Mouse (Mus musculus): ENCODE measurements around the gene Phxr2. TPM values are rescaled to one million over a fixed set of nuclear protein-coding genes. Genes with fewer than 3 reads are reported as not detected.

Phxr2 gene
- polyA plus RNA-seq, 1 experiment = not detected

DNA sequence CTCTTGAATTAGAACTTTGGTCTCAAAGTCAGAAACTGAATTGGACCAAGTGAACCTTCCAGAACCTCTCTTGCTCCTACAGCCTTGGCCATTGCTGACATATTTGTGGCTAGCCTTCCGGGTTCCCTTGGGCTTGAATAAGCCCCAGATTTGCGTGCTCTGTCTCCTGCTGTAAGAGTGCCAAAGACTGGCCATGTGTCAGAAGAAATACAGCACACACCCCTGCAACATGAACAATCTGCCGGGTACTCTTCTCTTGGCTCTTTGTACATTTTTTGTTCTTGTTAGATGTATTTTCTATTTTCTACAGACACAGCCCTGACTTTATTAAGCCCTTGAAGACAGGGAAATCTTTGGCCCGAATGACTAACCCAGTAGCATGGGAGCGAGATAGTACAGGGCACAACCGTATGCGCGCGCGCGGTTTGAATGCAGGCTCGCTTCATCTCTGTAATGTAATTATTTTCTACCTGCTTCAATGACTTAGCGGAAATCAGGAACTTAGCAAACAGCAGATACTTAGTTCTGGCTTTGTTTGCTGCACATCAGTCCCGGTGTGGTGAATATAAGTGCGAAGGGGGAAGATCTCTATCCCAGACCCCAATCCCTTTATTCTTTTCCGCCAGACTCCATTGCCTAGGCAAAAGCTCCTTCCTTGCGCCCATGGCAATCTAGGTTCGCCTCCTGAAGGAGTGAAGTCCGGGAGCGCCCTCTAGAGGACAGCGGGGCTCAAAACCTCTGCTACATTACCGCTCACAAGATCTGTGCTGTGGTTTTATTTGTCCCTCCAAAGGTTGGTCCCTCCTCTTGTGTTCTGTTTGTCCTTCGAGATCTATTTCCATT, 41.5 kb downstream of the Phxr2 start:
- peak; percentile 87 for DNase-seq
- Histone ChIP-seq H3K4me1 (ENCODE audit: control insufficient read depth, insufficient read depth, low read length) (no peaks in the 10 kb centered on the region), H3K4me3 (replicated peaks; ENCODE audit: extremely low read depth, low read depth, low read length) (no peak overlapping the region)
- no peak for TF ChIP-seq POLR2A (IDR thresholded peaks at IDR 0.05; ENCODE audit: borderline replicate concordance, extremely low read depth, low read depth, low read length)
- peak; percentile 88 for TF ChIP-seq CTCF (IDR thresholded peaks at IDR 0.05; ENCODE audit: insufficient read depth, low read length)
- 45% methylated on average over 23 of the region's 23 CpGs for WGBS

DNA sequence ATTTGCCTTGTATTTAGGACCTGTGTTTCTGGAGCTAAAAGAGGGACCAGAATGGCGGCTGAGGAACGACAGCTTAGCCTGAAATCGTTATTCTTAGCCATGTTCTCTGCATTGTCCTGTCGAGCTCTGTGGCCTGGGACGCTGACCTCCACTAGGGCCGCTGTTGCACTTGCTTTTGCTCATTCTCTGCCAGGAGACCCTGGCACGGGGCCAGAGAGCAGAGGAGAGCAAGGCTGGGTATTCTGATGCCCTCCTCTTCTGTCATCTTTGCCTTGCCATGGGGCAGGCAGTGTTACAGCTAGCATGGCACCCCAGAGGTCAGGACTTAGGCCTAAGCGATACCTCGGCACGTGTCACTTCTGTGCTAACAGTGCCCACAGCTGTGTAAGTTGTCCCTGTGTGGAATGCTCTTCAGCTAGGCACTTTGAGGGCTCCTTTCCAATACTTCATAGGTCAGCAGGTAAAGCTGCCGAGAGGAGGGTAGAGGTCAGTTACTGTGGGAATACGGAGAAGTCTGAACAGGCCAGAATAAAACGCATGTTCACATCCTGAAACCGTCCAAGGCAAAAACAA, 42.6 kb downstream of the Phxr2 start:
- peak; percentile 34 for DNase-seq
- TF ChIP-seq CTCF (IDR thresholded peaks at IDR 0.05; ENCODE audit: insufficient read depth, low read length) (no peak), POLR2A (IDR thresholded peaks at IDR 0.05; ENCODE audit: borderline replicate concordance, extremely low read depth, low read depth, low read length) (no peak)
- 75% methylated on average over 14 of the region's 14 CpGs for WGBS
- Histone ChIP-seq H3K4me1 (ENCODE audit: control insufficient read depth, insufficient read depth, low read length) (no peaks in the 10 kb centered on the region), H3K4me3 (replicated peaks; ENCODE audit: extremely low read depth, low read depth, low read length) (no peak overlapping the region)

DNA sequence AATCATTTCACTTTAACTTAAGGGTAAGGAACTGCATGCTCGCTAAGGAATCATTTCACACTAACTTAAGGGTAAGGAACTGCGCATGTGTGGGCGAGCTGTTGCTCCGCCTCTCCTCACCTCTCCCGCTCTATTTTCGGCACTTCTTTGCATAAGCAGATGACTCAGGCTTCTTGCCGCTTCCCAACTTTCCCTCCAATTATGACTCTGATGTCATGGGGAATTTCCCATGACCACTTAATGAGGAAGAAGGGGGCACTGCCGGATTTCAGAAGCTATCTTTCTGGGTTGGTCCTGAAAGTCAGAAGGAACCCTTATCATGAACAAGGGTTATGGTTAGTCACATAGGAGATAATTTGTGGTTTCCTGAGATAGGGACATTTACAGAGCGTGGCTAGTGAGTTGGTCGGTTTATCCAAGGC, 44.5 kb downstream of the Phxr2 start:
- 65% methylated on average over 10 of the region's 10 CpGs for WGBS
- H3K4me1 ChIP-seq (ENCODE audit: control insufficient read depth, insufficient read depth, low read length) = no peaks in the 10 kb centered on the region
- TF ChIP-seq POLR2A (IDR thresholded peaks at IDR 0.05; ENCODE audit: borderline replicate concordance, extremely low read depth, low read depth, low read length) (no peak), CTCF (IDR thresholded peaks at IDR 0.05; ENCODE audit: insufficient read depth, low read length) (no peak)
- H3K4me3 ChIP-seq (replicated peaks; ENCODE audit: extremely low read depth, low read depth, low read length) = no peak overlapping the region
- DNase-seq = no peak

DNA sequence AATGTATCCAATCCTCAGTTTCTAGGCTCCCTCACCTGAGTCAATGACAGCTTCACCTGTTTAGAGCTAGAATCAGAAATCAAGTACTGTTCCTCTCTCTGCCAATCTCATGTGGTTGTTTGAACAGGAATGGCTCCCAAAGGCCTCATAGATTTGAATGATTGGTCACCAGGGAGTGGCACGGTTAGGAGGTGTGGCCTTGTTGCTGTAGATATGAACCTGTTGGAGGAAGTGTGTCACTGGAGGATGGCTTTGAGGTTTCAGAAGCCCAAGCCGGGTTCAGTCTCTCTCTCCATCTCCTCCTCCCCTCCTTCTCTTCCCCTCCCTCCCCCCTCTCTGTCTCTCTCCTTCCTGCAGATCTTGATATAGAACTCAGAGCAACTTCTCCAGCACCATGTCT, 47.5 kb downstream of the Phxr2 start:
- DNase-seq = no peak
- no peak overlapping the region for H3K4me3 ChIP-seq (replicated peaks; ENCODE audit: extremely low read depth, low read depth, low read length)
- H3K4me1 ChIP-seq (ENCODE audit: control insufficient read depth, insufficient read depth, low read length) = no peaks in the 10 kb centered on the region
- TF ChIP-seq CTCF (IDR thresholded peaks at IDR 0.05; ENCODE audit: insufficient read depth, low read length) (no peak), POLR2A (IDR thresholded peaks at IDR 0.05; ENCODE audit: borderline replicate concordance, extremely low read depth, low read depth, low read length) (no peak)
- 67% methylated on average over 2 of the region's 2 CpGs for WGBS

DNA sequence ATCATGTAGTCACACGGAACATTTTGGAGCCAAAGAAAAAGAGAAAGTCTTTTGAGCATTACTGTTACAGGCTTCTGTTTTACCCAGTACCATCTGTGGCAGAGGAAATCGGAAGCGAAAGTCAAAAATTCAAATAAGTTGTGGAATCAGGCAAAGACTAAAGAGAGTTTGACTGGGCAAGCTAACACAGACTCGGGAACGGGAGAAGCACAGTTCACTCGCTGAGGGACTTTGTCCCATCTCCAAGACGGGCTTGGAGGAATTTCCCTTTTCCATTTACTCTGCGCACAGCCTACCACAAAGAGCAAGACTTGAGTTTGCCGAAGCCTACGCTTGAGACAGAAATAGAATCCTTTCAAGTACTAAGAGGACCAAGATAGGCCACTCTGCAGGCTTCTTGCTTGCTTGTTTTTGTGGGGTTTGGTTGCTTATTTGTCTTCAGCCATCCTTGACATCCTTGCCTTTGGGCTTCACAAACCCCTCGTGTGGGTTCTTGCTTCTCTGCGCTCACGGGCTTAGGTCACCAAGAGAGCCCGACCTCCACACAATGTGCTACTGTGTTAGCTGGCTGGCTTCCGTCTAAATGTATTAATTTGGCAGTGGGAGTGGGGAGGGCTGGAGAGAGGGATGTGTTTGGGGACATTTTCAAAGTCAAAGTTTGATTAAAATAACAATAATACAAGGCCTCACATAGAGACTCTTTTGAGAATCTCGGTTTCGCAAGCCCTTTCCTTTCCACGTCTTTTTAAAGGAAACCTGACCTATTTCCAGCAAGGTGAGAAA, 49.8 kb downstream of the Phxr2 start:
- no peak for TF ChIP-seq CTCF (IDR thresholded peaks at IDR 0.05; ENCODE audit: insufficient read depth, low read length)
- no peak for TF ChIP-seq POLR2A (IDR thresholded peaks at IDR 0.05; ENCODE audit: borderline replicate concordance, extremely low read depth, low read depth, low read length)
- DNase-seq = no peak
- Histone ChIP-seq H3K4me1 (ENCODE audit: control insufficient read depth, insufficient read depth, low read length) (no peaks in the 10 kb centered on the region), H3K4me3 (replicated peaks; ENCODE audit: extremely low read depth, low read depth, low read length) (no peak overlapping the region)
- WGBS = 80% methylated on average over 18 of the region's 18 CpGs

Other genes starting within 250 kb of the Phxr2 start
- gene Atp2b1, start 211.9 kb downstream of the Phxr2 start, polyA plus RNA-seq (2012; rRNA removed) = 19.0 and 23.2 TPM in 2 replicates
- gene Poc1b, start 19.3 kb downstream of the Phxr2 start, polyA plus RNA-seq (2012; rRNA removed) = 6.5 and 7.3 TPM in 2 replicates
- 3.2 and 4.6 TPM in 2 replicates for gene Galnt4, start 18.2 kb downstream of the Phxr2 start, polyA plus RNA-seq (2012; rRNA removed)
- 81.2 and 85.4 TPM in 2 replicates for gene Dusp6, start 136.9 kb upstream of the Phxr2 start, polyA plus RNA-seq (2012; rRNA removed)

Measured in lung, adult 2 months (tissue).